Mouse (Mus musculus) kidney, adult 2 months (tissue): ENCODE results near the gene 5031439G07Rik.

Source experiments
- CTCF ChIP-seq: fragments of 200-500 bp; conservative IDR thresholded peaks from 2 replicates; pipeline ENCODE4 v1.5.1; 2011; ENCODE audit warnings: low read depth, mild to moderate bottlenecking, control low read depth, low read length, moderate library complexity, mixed read lengths; ENCODE audit not compliant: insufficient read depth, insufficient read length
- POLR2A ChIP-seq: fragments of 200-500 bp; IDR thresholded peaks from one replicate; pipeline ENCODE4 v1.6.1; 2011; ENCODE audit warnings: low read depth, low read length, control low read depth

- TF ChIP-seq CTCF (no peak), POLR2A (no peak)
These were observed 38.3 kb downstream of the 5031439G07Rik start for GRCm38 (mm10) chr15:84950053-84950452.
